Mouse (Mus musculus): ENCODE results near the gene Rhcg. TPM values are rescaled to one million over a fixed set of nuclear protein-coding genes. Genes with fewer than 3 reads are reported as not detected.
A peak's percentile ranks its signal among the peaks of the same experiment; 100 is the strongest.

The Rhcg gene
- 0.20 and 0.23 TPM in 2 replicates for polyA plus RNA-seq (2015; fragmentation: Nextera tagmentation; extraction: Ambion mirVana)

GRCm38 (mm10) chr7:79617418-79617817 is at the start of gene Rhcg:
TSS of gene Rhcg (minus strand) at chr7:79617657.
- ATAC-seq: no peak
- 0 out of 2 replicates have a peak, but pooled peaks cover 5% of the 10 kb centered on the region for H3K4me1 ChIP-seq (ENCODE audit: control insufficient read depth, insufficient read depth, low read length)
- no peaks in the 10 kb centered on the region for H3K36me3 ChIP-seq (ENCODE audit: control insufficient read depth, insufficient read depth, low read length)
- H3K9ac ChIP-seq (ENCODE audit: low read depth, low read length): no peak within 1 kb of the TSS
- 6% methylated on average over 33 of the region's 33 CpGs for WGBS
- peaks cover 37% of the 10 kb centered on the region for H3K27me3 ChIP-seq (replicated peaks; ENCODE audit: control insufficient read depth, insufficient read depth, low read length)
- peak within 1 kb of the TSS; percentile 18 for H3K4me3 ChIP-seq (ENCODE audit: low read length)
- peak within 1 kb of the TSS; percentile 43; the same call in 1 of the 2 replicates for H3K4me2 ChIP-seq (ENCODE audit: low read depth, low read length)
- H3K27ac ChIP-seq (ENCODE audit: low read length): no peak within 1 kb of the TSS
- no peaks in the 10 kb centered on the region for H3K9me3 ChIP-seq (ENCODE audit: control insufficient read depth, low read length)

GRCm38 (mm10) chr7:79666690-79667089 is 49.2 kb upstream of the Rhcg start:
- H3K4me1 ChIP-seq (ENCODE audit: control insufficient read depth, insufficient read depth, low read length): peaks cover 10% of the 10 kb centered on the region; the same call in 1 of the 2 replicates
- ATAC-seq: no peak
- H3K9ac ChIP-seq (ENCODE audit: low read depth, low read length): no peak overlapping the region
- H3K27ac ChIP-seq (ENCODE audit: low read length): no peak overlapping the region
- H3K4me3 ChIP-seq (ENCODE audit: low read length): no peak overlapping the region
- peaks cover 17% of the 10 kb centered on the region; the same call in 1 of the 2 replicates for H3K36me3 ChIP-seq (ENCODE audit: control insufficient read depth, insufficient read depth, low read length)
- H3K27me3 ChIP-seq (replicated peaks; ENCODE audit: control insufficient read depth, insufficient read depth, low read length): no peaks in the 10 kb centered on the region
- H3K9me3 ChIP-seq (ENCODE audit: control insufficient read depth, low read length): no peaks in the 10 kb centered on the region
- no peak overlapping the region for H3K4me2 ChIP-seq (ENCODE audit: low read depth, low read length)

GRCm38 (mm10) chr7:79661253-79661890 is 43.9 kb upstream of the Rhcg start:
- Histone ChIP-seq H3K9me3 (ENCODE audit: control insufficient read depth, low read length) (no peaks in the 10 kb centered on the region), H3K27me3 (replicated peaks; ENCODE audit: control insufficient read depth, insufficient read depth, low read length) (no peaks in the 10 kb centered on the region), H3K4me2 (ENCODE audit: low read depth, low read length) (peak overlapping the region; percentile 88), H3K4me3 (ENCODE audit: low read length) (peak overlapping the region; percentile 96), H3K9ac (ENCODE audit: low read depth, low read length) (peak overlapping the region; percentile 89), H3K4me1 (ENCODE audit: control insufficient read depth, insufficient read depth, low read length) (peaks cover 14% of the 10 kb centered on the region; the same call in 1 of the 2 replicates), H3K36me3 (ENCODE audit: control insufficient read depth, insufficient read depth, low read length) (no peaks in the 10 kb centered on the region), H3K27ac (ENCODE audit: low read length) (no peak overlapping the region)
- ATAC-seq: no peak
- 6% methylated on average over 5 of the region's 5 CpGs for WGBS

- peak overlapping the region; percentile 88 for H3K4me2 ChIP-seq (ENCODE audit: low read depth, low read length)
- H3K9ac ChIP-seq (ENCODE audit: low read depth, low read length): peak overlapping the region; percentile 89
- peak overlapping the region; percentile 96 for H3K4me3 ChIP-seq (ENCODE audit: low read length)
- no peaks in the 10 kb centered on the region for H3K9me3 ChIP-seq (ENCODE audit: control insufficient read depth, low read length)
- WGBS: 0% methylated on average over 73 of the region's 73 CpGs
- H3K4me1 ChIP-seq (ENCODE audit: control insufficient read depth, insufficient read depth, low read length): peaks cover 14% of the 10 kb centered on the region; the same call in 1 of the 2 replicates
- H3K36me3 ChIP-seq (ENCODE audit: control insufficient read depth, insufficient read depth, low read length): no peaks in the 10 kb centered on the region
- ATAC-seq: peak; percentile 55
- no peaks in the 10 kb centered on the region for H3K27me3 ChIP-seq (replicated peaks; ENCODE audit: control insufficient read depth, insufficient read depth, low read length)
- no peak overlapping the region for H3K27ac ChIP-seq (ENCODE audit: low read length)
Observed at GRCm38 (mm10) chr7:79660291-79661150, 43.1 kb upstream of the Rhcg start.

GRCm38 (mm10) chr7:79659578-79660290 is 42.3 kb upstream of the Rhcg start, which contains the start of gene Ticrr:
TSS of gene Ticrr (plus strand) at chr7:79660196.
- Histone ChIP-seq H3K27me3 (replicated peaks; ENCODE audit: control insufficient read depth, insufficient read depth, low read length) (no peaks in the 10 kb centered on the region), H3K9me3 (ENCODE audit: control insufficient read depth, low read length) (no peaks in the 10 kb centered on the region), H3K36me3 (ENCODE audit: control insufficient read depth, insufficient read depth, low read length) (no peaks in the 10 kb centered on the region), H3K4me2 (ENCODE audit: low read depth, low read length) (peak within 1 kb of the TSS; percentile 88), H3K9ac (ENCODE audit: low read depth, low read length) (peak within 1 kb of the TSS; percentile 89), H3K4me1 (ENCODE audit: control insufficient read depth, insufficient read depth, low read length) (peaks cover 14% of the 10 kb centered on the region; the same call in 1 of the 2 replicates), H3K27ac (ENCODE audit: low read length) (no peak within 1 kb of the TSS), H3K4me3 (ENCODE audit: low read length) (peak within 1 kb of the TSS; percentile 96)
- ATAC-seq: peak; percentile 100
- under 1% methylated on average over 39 of the region's 39 CpGs for WGBS

- no peak overlapping the region for H3K4me3 ChIP-seq (ENCODE audit: low read length)
- no peak overlapping the region for H3K4me2 ChIP-seq (ENCODE audit: low read depth, low read length)
- no peak overlapping the region for H3K9ac ChIP-seq (ENCODE audit: low read depth, low read length)
- H3K9me3 ChIP-seq (ENCODE audit: control insufficient read depth, low read length): no peaks in the 10 kb centered on the region
- no peaks in the 10 kb centered on the region for H3K4me1 ChIP-seq (ENCODE audit: control insufficient read depth, insufficient read depth, low read length)
- no peak for ATAC-seq
- H3K27me3 ChIP-seq (replicated peaks; ENCODE audit: control insufficient read depth, insufficient read depth, low read length): no peaks in the 10 kb centered on the region
- H3K36me3 ChIP-seq (ENCODE audit: control insufficient read depth, insufficient read depth, low read length): no peaks in the 10 kb centered on the region
- H3K27ac ChIP-seq (ENCODE audit: low read length): no peak overlapping the region
- WGBS: 44% methylated on average over 1 of the region's 1 CpGs
Observed at GRCm38 (mm10) chr7:79654586-79654985, 37.1 kb upstream of the Rhcg start.

GRCm38 (mm10) chr7:79654185-79654584 is 36.7 kb upstream of the Rhcg start:
- Histone ChIP-seq H3K4me2 (ENCODE audit: low read depth, low read length) (no peak overlapping the region), H3K36me3 (ENCODE audit: control insufficient read depth, insufficient read depth, low read length) (no peaks in the 10 kb centered on the region), H3K9me3 (ENCODE audit: control insufficient read depth, low read length) (no peaks in the 10 kb centered on the region), H3K4me3 (ENCODE audit: low read length) (no peak overlapping the region), H3K9ac (ENCODE audit: low read depth, low read length) (no peak overlapping the region), H3K27ac (ENCODE audit: low read length) (no peak overlapping the region), H3K4me1 (ENCODE audit: control insufficient read depth, insufficient read depth, low read length) (no peaks in the 10 kb centered on the region), H3K27me3 (replicated peaks; ENCODE audit: control insufficient read depth, insufficient read depth, low read length) (no peaks in the 10 kb centered on the region)
- no peak for ATAC-seq
- 80% methylated on average over 1 of the region's 1 CpGs for WGBS

- H3K9ac ChIP-seq (ENCODE audit: low read depth, low read length): no peak overlapping the region
- H3K27me3 ChIP-seq (replicated peaks; ENCODE audit: control insufficient read depth, insufficient read depth, low read length): no peaks in the 10 kb centered on the region
- H3K4me3 ChIP-seq (ENCODE audit: low read length): no peak overlapping the region
- no peaks in the 10 kb centered on the region for H3K36me3 ChIP-seq (ENCODE audit: control insufficient read depth, insufficient read depth, low read length)
- H3K9me3 ChIP-seq (ENCODE audit: control insufficient read depth, low read length): no peaks in the 10 kb centered on the region
- no peaks in the 10 kb centered on the region for H3K4me1 ChIP-seq (ENCODE audit: control insufficient read depth, insufficient read depth, low read length)
- no peak for ATAC-seq
- WGBS: 8% methylated on average over 3 of the region's 3 CpGs
- H3K27ac ChIP-seq (ENCODE audit: low read length): no peak overlapping the region
- no peak overlapping the region for H3K4me2 ChIP-seq (ENCODE audit: low read depth, low read length)
Observed at GRCm38 (mm10) chr7:79649005-79649404, 31.5 kb upstream of the Rhcg start.

- Histone ChIP-seq H3K4me1 (ENCODE audit: control insufficient read depth, insufficient read depth, low read length) (no peaks in the 10 kb centered on the region), H3K4me2 (ENCODE audit: low read depth, low read length) (no peak overlapping the region), H3K9ac (ENCODE audit: low read depth, low read length) (no peak overlapping the region), H3K36me3 (ENCODE audit: control insufficient read depth, insufficient read depth, low read length) (no peaks in the 10 kb centered on the region), H3K9me3 (ENCODE audit: control insufficient read depth, low read length) (no peaks in the 10 kb centered on the region), H3K27me3 (replicated peaks; ENCODE audit: control insufficient read depth, insufficient read depth, low read length) (no peaks in the 10 kb centered on the region), H3K27ac (ENCODE audit: low read length) (no peak overlapping the region), H3K4me3 (ENCODE audit: low read length) (no peak overlapping the region)
- no peak for ATAC-seq
- WGBS: 87% methylated on average over 3 of the region's 3 CpGs
Observed at GRCm38 (mm10) chr7:79647233-79647632, 29.8 kb upstream of the Rhcg start.
